Mouse (Mus musculus): ENCODE results near the gene Pcyt2.
"Not testable (repeated sequence)": the region's sequence is repeated elsewhere in the genome, so short reads cannot be mapped to it uniquely, and the experiment has no call there.

Gene Pcyt2

GRCm38 (mm10) chr11:120615167-120615566, 2.6 kb downstream of the Pcyt2 start:
- DNase-seq (ENCODE audit: low spot score): no peak

- no peak for DNase-seq (ENCODE audit: low spot score)
Measured at GRCm38 (mm10) chr11:120613976-120614375, 3.8 kb downstream of the Pcyt2 start.

GRCm38 (mm10) chr11:120613481-120613972, 4.2 kb downstream of the Pcyt2 start:
- no peak for DNase-seq (ENCODE audit: low spot score)

GRCm38 (mm10) chr11:120612763-120613162, 5.0 kb downstream of the Pcyt2 start:
- DNase-seq (ENCODE audit: low spot score): peak; percentile 50

- no peak for DNase-seq (ENCODE audit: low spot score)
Measured at GRCm38 (mm10) chr11:120610477-120611046, 7.2 kb downstream of the Pcyt2 start.

- DNase-seq (ENCODE audit: low spot score): no peak
Measured at GRCm38 (mm10) chr11:120609250-120609649, 8.5 kb downstream of the Pcyt2 start.

- DNase-seq (ENCODE audit: low spot score): no peak
Measured at GRCm38 (mm10) chr11:120608241-120609034, 9.3 kb downstream of the Pcyt2 start, which contains the start of gene Npb. TSS of gene Npb (plus strand) at chr11:120608477.

- DNase-seq (ENCODE audit: low spot score): no peak
Measured at GRCm38 (mm10) chr11:120606764-120607163, 11.0 kb downstream of the Pcyt2 start.

- no peak for DNase-seq (ENCODE audit: low spot score)
Measured at GRCm38 (mm10) chr11:120605667-120606066, 12.1 kb downstream of the Pcyt2 start.

- DNase-seq (ENCODE audit: low spot score): no peak
Measured at GRCm38 (mm10) chr11:120603545-120603944, 14.2 kb downstream of the Pcyt2 start.

- no peak for DNase-seq (ENCODE audit: low spot score)
Measured at GRCm38 (mm10) chr11:120600716-120601115, 17.0 kb downstream of the Pcyt2 start.

- DNase-seq (ENCODE audit: low spot score): no peak
Measured at GRCm38 (mm10) chr11:120598990-120599549, 18.7 kb downstream of the Pcyt2 start.

GRCm38 (mm10) chr11:120598283-120598989, 19.3 kb downstream of the Pcyt2 start, which contains the start of the genes Alyref and Anapc11:
TSS of gene Alyref (minus strand) at chr11:120598365.
TSS of gene Anapc11 (plus strand) at chr11:120598421.
- DNase-seq (ENCODE audit: low spot score): peak; percentile 94

- no peak for DNase-seq (ENCODE audit: low spot score)
Measured at GRCm38 (mm10) chr11:120597240-120598235, 20.2 kb downstream of the Pcyt2 start.

- DNase-seq (ENCODE audit: low spot score): no peak
Measured at GRCm38 (mm10) chr11:120588531-120588930, 29.2 kb downstream of the Pcyt2 start.

- no peak for DNase-seq (ENCODE audit: low spot score)
Measured at GRCm38 (mm10) chr11:120583937-120584336, 33.8 kb downstream of the Pcyt2 start.

GRCm38 (mm10) chr11:120582982-120583293, 34.8 kb downstream of the Pcyt2 start:
- DNase-seq (ENCODE audit: low spot score): not testable (repeated sequence)

GRCm38 (mm10) chr11:120582268-120582981, 35.3 kb downstream of the Pcyt2 start:
- DNase-seq (ENCODE audit: low spot score): no peak

GRCm38 (mm10) chr11:120581490-120582267, 36.1 kb downstream of the Pcyt2 start, which contains the start of gene Arhgdia:
TSS of gene Arhgdia (minus strand) at chr11:120581624.
- peak; percentile 88 for DNase-seq (ENCODE audit: low spot score)
